Mouse (Mus musculus): ENCODE data around the gene Ube2q1.

The Ube2q1 gene

DNA sequence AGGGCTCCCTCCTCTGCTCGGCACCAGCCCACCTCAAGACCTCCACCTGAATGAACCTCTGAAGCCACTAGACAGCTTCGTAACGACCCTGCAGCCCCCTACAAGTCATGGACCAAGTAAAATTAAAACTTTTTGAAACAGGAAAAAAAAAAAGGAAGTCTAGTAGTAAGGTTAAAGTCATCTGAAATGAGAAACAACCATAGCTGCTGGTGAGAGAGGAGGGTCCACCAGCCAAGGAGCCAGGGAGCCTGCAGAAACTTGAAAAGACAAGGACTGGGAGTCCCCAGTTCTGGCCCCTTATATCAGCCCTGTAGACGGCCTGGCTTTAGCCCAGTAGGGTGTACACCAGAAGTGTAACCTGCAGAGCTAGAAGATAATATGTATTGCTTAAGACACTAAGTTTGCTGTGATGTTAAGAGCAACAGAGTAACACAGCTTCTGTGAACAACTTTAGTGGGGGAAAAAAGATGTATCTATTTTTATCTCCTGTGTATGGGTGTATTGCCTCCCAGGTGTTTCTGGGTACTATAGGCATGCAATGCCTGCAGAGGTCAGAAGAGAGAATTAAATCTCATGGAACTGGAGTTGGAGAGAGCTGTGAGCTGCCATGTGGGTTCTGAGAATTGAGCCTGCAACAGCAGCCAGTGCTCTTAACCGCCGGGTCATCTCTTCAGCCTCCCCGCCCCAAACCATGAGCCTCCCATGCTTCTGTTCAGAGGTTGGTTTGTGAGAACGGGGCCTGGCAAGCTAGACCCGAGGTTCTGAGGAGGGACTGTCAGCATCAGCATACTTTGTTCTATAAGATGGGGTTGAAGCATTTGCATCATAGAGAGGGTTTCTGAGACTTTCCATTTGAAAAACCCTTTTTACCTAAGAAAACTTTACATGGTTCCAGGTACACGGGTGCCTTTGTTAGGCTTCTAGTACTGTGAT lies 48.4 kb downstream of the Ube2q1 start:
- no peak for DNase-seq

DNA sequence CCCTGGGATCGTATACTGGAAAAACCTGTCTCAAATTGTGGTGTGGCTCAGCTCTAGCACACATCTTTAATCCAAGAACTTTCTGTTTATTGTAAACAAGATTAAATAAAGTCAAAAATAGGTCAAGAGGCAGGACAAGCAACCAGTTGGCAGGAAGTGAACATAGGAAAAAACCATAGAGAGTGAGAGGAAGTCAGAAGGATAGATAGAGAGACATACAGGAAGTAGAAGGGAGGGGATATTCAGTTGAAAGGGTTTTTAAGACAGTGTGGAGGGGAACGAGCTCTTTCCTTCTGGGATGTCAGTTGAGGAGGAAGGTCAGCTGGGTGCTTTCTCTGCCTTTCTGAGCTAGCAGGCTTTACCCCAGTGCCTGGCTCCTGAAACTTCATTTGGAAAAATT lies 50.2 kb downstream of the Ube2q1 start:
- no peak for DNase-seq

DNA sequence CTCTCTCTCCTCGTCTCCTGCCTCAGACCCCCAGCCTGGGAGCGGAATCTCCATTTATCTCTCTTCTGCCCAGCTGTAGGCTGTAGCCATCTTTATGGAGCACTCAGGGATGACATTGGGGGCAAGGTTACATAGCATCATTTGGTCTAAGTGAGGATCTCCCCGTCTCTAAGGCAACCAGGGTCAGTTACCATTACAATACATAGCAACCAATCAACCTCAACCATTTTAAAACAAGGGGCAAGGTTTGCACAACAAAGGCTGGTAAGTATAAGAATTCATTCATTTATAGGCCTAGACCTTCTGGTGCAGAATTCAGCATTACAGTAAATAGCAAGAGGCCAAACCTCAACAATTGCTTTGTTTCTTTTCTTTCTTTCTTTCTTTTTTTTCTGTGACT lies 52.9 kb downstream of the Ube2q1 start:
- no peak for DNase-seq

DNA sequence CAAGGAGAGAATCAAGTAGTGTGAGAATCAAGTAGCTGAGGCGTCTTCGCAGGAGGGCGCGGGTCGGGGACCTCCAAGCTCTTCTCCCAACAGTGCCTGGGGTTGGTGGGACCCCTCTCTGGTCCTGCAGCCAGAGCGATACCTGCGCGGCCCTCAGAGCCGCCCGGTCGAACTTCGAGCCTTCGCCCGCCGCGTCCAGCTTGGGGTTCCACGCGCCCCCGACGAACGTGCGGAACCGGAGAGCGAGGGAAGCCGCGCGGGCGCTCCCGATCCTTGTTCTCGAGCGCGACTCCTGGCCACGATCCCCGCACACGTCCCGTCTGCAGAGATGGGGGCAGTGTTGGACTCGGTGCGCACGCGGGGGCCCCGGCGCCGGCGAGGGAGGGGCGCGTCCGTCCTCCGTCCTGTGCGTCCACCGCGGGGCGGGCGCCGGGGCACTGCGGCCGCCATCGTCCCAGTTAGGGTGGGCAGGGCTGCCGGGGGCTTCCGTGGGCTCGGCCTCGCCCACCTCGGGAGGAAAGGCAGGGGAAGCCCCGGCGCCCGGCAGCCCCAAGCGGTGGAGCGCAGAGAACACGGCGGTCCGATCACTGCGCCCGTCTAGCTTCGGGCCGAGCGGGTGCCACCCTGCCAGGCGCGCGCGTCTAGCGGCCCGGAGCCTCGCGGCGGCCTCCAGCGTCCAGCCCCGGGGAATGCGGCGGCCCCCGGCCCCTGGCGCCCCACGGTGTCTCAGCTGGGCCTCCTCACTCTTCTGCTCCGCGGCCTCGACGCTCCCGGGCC lies 57.6 kb downstream of the Ube2q1 start, which contains the start of gene She:
She (plus strand) TSS at position 556 of the 777 bp plus-strand sequence.
- DNase-seq = peak; percentile 17
